Mouse (Mus musculus): ENCODE measurements around the gene Vmn1r52.
"Not testable (repeated sequence)": the region's sequence is repeated elsewhere in the genome, so short reads cannot be mapped to it uniquely, and the experiment has no call there.

Gene Vmn1r52

GRCm38 (mm10) chr6:90174508-90174907 is at the start of gene Vmn1r52:
Gene Vmn1r52 (plus strand): TSS chr6:90174808.
- ATAC-seq (ENCODE audit: low TSS enrichment): no peak

GRCm38 (mm10) chr6:90160139-90160538 is 14.5 kb upstream of the Vmn1r52 start:
- no peak for ATAC-seq (ENCODE audit: low TSS enrichment)

- ATAC-seq (ENCODE audit: low TSS enrichment): not testable (repeated sequence)
Observed at GRCm38 (mm10) chr6:90202493-90202892, 27.9 kb downstream of the Vmn1r52 start, which contains the start of gene V1ra8. Gene V1ra8 (plus strand): TSS chr6:90202793.

GRCm38 (mm10) chr6:90224338-90224737 is 49.7 kb downstream of the Vmn1r52 start, which contains the start of gene Vmn1r53:
Gene Vmn1r53 (minus strand): TSS chr6:90224438.
- ATAC-seq (ENCODE audit: low TSS enrichment): no peak
